ENCODE assay signal across 11 mouse cellular contexts in genomic region chrX:49479968-49480809, GRCm38 (mm10). TPM values are rescaled to one million over a fixed set of nuclear protein-coding genes. Genes with fewer than 3 reads are reported as not detected.
DNase-seq lines count a peak whose midpoint lies in the region; ATAC-seq lines count a peak whose summit lies in the region.
"Had no signal": no experiment of that assay in that cellular context is flagged by ENCODE, and none has a peak within 500 bp of the region (broad histone marks: within the 10 kb centered on the region; RNA-seq: fewer than 3 reads in every experiment).

No protein-coding gene starts in this region.

- no peaks in the 10 kb centered on the region for H3K9me3 ChIP-seq in forebrain, embryonic 14.5 days (replicated peaks; ENCODE audit: control insufficient read depth, low read length)
- H3K9me3 ChIP-seq in liver, embryonic 12.5 days (replicated peaks): no peaks in the 10 kb centered on the region
- no peaks in the 10 kb centered on the region for H3K9me3 ChIP-seq in stomach, embryonic 15.5 days

- no peaks in the 10 kb centered on the region for H3K27me3 ChIP-seq in forebrain, embryonic 14.5 days (replicated peaks; ENCODE audit: control insufficient read depth, insufficient read depth, low read length)
- H3K27me3 ChIP-seq in liver, embryonic 12.5 days (replicated peaks): peaks cover 22% of the 10 kb centered on the region
- H3K27me3 ChIP-seq in stomach, embryonic 15.5 days (replicated peaks): 0 out of 2 replicates have a peak, but pooled peaks cover 6% of the 10 kb centered on the region

- H3K4me1 ChIP-seq in forebrain, embryonic 14.5 days (ENCODE audit: control insufficient read depth, insufficient read depth, low read length): no peaks in the 10 kb centered on the region
- no peaks in the 10 kb centered on the region for H3K4me1 ChIP-seq in liver, embryonic 12.5 days
- no peaks in the 10 kb centered on the region for H3K4me1 ChIP-seq in stomach, embryonic 15.5 days

- no peak overlapping the region for H3K27ac ChIP-seq in forebrain, embryonic 14.5 days (ENCODE audit: low read depth, low read length)
- H3K27ac ChIP-seq in liver, embryonic 12.5 days: no peak overlapping the region
- no peak overlapping the region for H3K27ac ChIP-seq in stomach, embryonic 15.5 days

- H3K36me3 ChIP-seq in forebrain, embryonic 14.5 days (ENCODE audit: control insufficient read depth, insufficient read depth, low read length): no peaks in the 10 kb centered on the region
- H3K36me3 ChIP-seq in liver, embryonic 12.5 days: no peaks in the 10 kb centered on the region
- H3K36me3 ChIP-seq in stomach, embryonic 15.5 days: no peaks in the 10 kb centered on the region

- H3K4me2 ChIP-seq in forebrain, embryonic 14.5 days (ENCODE audit: low read length): peak overlapping the region; percentile 55
- H3K4me2 ChIP-seq in liver, embryonic 12.5 days: peak overlapping the region; percentile 41
- peak overlapping the region; percentile 62 for H3K4me2 ChIP-seq in stomach, embryonic 15.5 days

- H3K9ac ChIP-seq in forebrain, embryonic 14.5 days (ENCODE audit: low read length): peak overlapping the region; percentile 40; the same call in 1 of the 2 replicates
- H3K9ac ChIP-seq in liver, embryonic 12.5 days: no peak overlapping the region
- H3K9ac ChIP-seq in stomach, embryonic 15.5 days: no peak overlapping the region

- WGBS in forebrain, embryonic 14.5 days: 49% methylated on average over 22 of the region's 29 CpGs
- 15% methylated on average over 22 of the region's 29 CpGs for WGBS in liver, embryonic 12.5 days (ENCODE audit: insufficient replicate concordance)
- WGBS in stomach, embryonic 15.5 days: 32% methylated on average over 25 of the region's 29 CpGs

- peak overlapping the region; percentile 31 for H3K4me3 ChIP-seq in forebrain, embryonic 14.5 days (ENCODE audit: low read depth, low read length)
- peak overlapping the region; percentile 13; the same call in 1 of the 2 replicates for H3K4me3 ChIP-seq in liver, embryonic 12.5 days
- peak overlapping the region; percentile 31 for H3K4me3 ChIP-seq in stomach, embryonic 15.5 days (replicated peaks)

- peak; percentile 25 for DNase-seq in left cerebral cortex, postnatal 4 days
- DNase-seq in left cerebral cortex, adult 8-10 months (ENCODE audit: low spot score in 2 of 2): no peak
- DNase-seq in forebrain, embryonic 14.5 days (ENCODE audit: low spot score): peak; percentile 32
- DNase-seq in gastrocnemius, postnatal 14 days: no peak
- no peak for DNase-seq in adrenal gland, adult 2 months
- DNase-seq in gastrocnemius, adult 18-20 months (ENCODE audit: low spot score): no peak
- DNase-seq: lung, adult 18-20 months; thymus, adult 18-20 months had no signal

- intact Hi-C loops in left cerebral cortex, postnatal 4 days (cut with DNase I): no loop called here
- intact Hi-C loops in gastrocnemius, postnatal 14 days (cut with DNase I; ENCODE audit: low total_unique reads): no loop called here

- ATAC-seq in forebrain, embryonic 14.5 days: peak; percentile 81
- ATAC-seq in liver, embryonic 12.5 days: no peak
- peak; percentile 47; the same call in 1 of the 2 replicates for ATAC-seq in stomach, embryonic 15.5 days (ENCODE audit: insufficient read depth, low FRiP score, low read depth)
- ATAC-seq: Patski had no signal

RNA-seq across cellular contexts. Expression of gene Arhgap36, which starts 16.4 kb away (rescaled TPM):
- 1 to 10 TPM; 1.6 to 2.4 TPM for total RNA-seq in left cerebral cortex, postnatal 4 days (2021)
- 1 to 10 TPM in 3 of 4 experiments, under 1 TPM in 1; 0.63 to 2.0 (median 1.8) TPM for total RNA-seq in left cerebral cortex, adult 8-10 months (2022)
- polyA plus RNA-seq in forebrain, embryonic 14.5 days (2014; fragmentation: Nextera tagmentation; extraction: Ambion mirVana): 1.7 and 1.8 TPM in 2 replicates
- 8.8 and 9.4 TPM in 2 replicates for polyA plus RNA-seq in liver, embryonic 12.5 days (2016; fragmentation: Nextera tagmentation; extraction: Ambion mirVana)
- polyA plus RNA-seq in stomach, embryonic 15.5 days (2015; fragmentation: Nextera tagmentation; extraction: Ambion mirVana): 2.5 and 3.6 TPM in 2 replicates
- 1 to 10 TPM; 9.4 to 9.9 TPM for total RNA-seq in gastrocnemius, postnatal 14 days (2021)
- 1 to 10 TPM in 1 of 2 experiments, under 1 TPM in 1; 0.58 to 1.1 TPM for total RNA-seq in adrenal gland, adult 2 months (2021)
- 0.04 and 0.27 TPM in 2 replicates for polyA plus RNA-seq in adrenal gland, adult 2 months (2012; rRNA removed)
- total RNA-seq in gastrocnemius, adult 18-20 months (2021): under 1 TPM in 1 of 2 experiments, not detected in 1; 0.12 TPM
- polyA plus RNA-seq: Patski had no signal

Comparison
In these comparisons a context has a peak if more than half of its experiments do, and no peak if none do; other contexts are left out.
1. DNase-seq: peak in left cerebral cortex, postnatal 4 days (single experiment) and forebrain, embryonic 14.5 days (single experiment); none in left cerebral cortex, adult 8-10 months (0 of 2), gastrocnemius, postnatal 14 days (single experiment), adrenal gland, adult 2 months (single experiment) and gastrocnemius, adult 18-20 months (single experiment).
2. Peak in every context shown above with its lines, with median percentiles within 50 percentile points of each other: H3K4me2 ChIP-seq and H3K4me3 ChIP-seq.